ENCODE assay signal across 8 mouse cellular contexts in genomic region chr13:34037172-34038055, GRCm38 (mm10). TPM values are rescaled to one million over a fixed set of nuclear protein-coding genes. Genes with fewer than 3 reads are reported as not detected.
DNase-seq lines count a peak whose midpoint lies in the region; ATAC-seq and TF ChIP-seq lines count a peak whose summit lies in the region.

Gene Bphl (plus strand): TSS chr13:34037597.

- no peak for TF ChIP-seq EP300 in MEL (IDR thresholded peaks at IDR 0.05; ENCODE audit: low read depth in 1 of 2, low read length in 2 of 2)

- DNase-seq in MEL (ENCODE audit: low read depth, low spot score): peak; percentile 96
- DNase-seq in cerebellum, adult 2 months: peak; percentile 94 to 95
- DNase-seq in forebrain, postnatal 0 days: peak; percentile 96
- peak; percentile 93 for DNase-seq in heart, postnatal 4 days
- DNase-seq in layer of hippocampus, adult 8-10 months (ENCODE audit: low spot score in 2 of 2): peak; percentile 88 to 94
- DNase-seq in ovary, adult 18-20 months (ENCODE audit: low spot score): peak; percentile 92
- DNase-seq in thymus, postnatal 0 days (ENCODE audit: low spot score): peak; percentile 94

- peak within 1 kb of the TSS; percentile 26 for H3K27ac ChIP-seq in MEL (ENCODE audit: control insufficient read depth, low read depth, low read length)
- H3K27ac ChIP-seq in cerebellum, adult 2 months (ENCODE audit: insufficient read depth, low read length): peak within 1 kb of the TSS; percentile 77
- H3K27ac ChIP-seq in forebrain, postnatal 0 days (ENCODE audit: low read depth, low read length): peak within 1 kb of the TSS; percentile 89
- peak within 1 kb of the TSS; percentile 88 for H3K27ac ChIP-seq in lung, embryonic 15.5 days

- no peaks in the 10 kb centered on the region for H3K9me3 ChIP-seq in MEL (replicated peaks; ENCODE audit: insufficient read depth, low read length)
- H3K9me3 ChIP-seq in forebrain, postnatal 0 days (ENCODE audit: low read length): no peaks in the 10 kb centered on the region
- H3K9me3 ChIP-seq in lung, embryonic 15.5 days: no peaks in the 10 kb centered on the region

- peaks cover 5% of the 10 kb centered on the region for H3K79me2 ChIP-seq in MEL (ENCODE audit: control insufficient read depth, insufficient read depth, low read length, poor library complexity)

- TF ChIP-seq POLR2A in MEL (IDR thresholded peaks at IDR 0.05; ENCODE audit: control insufficient read depth in 1 of 2, insufficient read depth in 1 of 2, low read depth in 1 of 2, low read length in 2 of 2, poor library complexity in 1 of 2): peak; percentile 78 to 94; a peak in 3 of 4 replicates
- TF ChIP-seq POLR2A in cerebellum, adult 2 months (IDR thresholded peaks at IDR 0.05; ENCODE audit: borderline replicate concordance, insufficient read depth, low read length): peak; percentile 89

- H3K4me1 ChIP-seq in MEL (ENCODE audit: control insufficient read depth in 1 of 2, insufficient read depth in 2 of 2, low read length in 2 of 2): peaks cover 0 to 11% of the 10 kb centered on the region in 2 experiments; a peak in 1 of 4 replicates
- H3K4me1 ChIP-seq in cerebellum, adult 2 months (ENCODE audit: control insufficient read depth, insufficient read depth, low read length): peaks cover 7% of the 10 kb centered on the region; the same call in 1 of the 2 replicates
- peaks cover 14% of the 10 kb centered on the region; the same call in 1 of the 2 replicates for H3K4me1 ChIP-seq in forebrain, postnatal 0 days (ENCODE audit: insufficient read depth)
- peaks cover 16% of the 10 kb centered on the region for H3K4me1 ChIP-seq in lung, embryonic 15.5 days

- no peak for TF ChIP-seq CTCF in MEL (IDR thresholded peaks at IDR 0.05 in 2 of 3, conservative IDR thresholded peaks at IDR 0.05 in 1 of 3; ENCODE audit: control insufficient read depth in 1 of 3, insufficient read depth in 1 of 3, low read depth in 2 of 3, low read length in 3 of 3, poor library complexity in 1 of 3, severe bottlenecking in 1 of 3)
- no peak for TF ChIP-seq CTCF in cerebellum, adult 2 months (IDR thresholded peaks at IDR 0.05; ENCODE audit: borderline replicate concordance, insufficient read depth, low read depth, low read length)
- TF ChIP-seq CTCF in forebrain, postnatal 0 days (IDR thresholded peaks at IDR 0.05; ENCODE audit: low read depth): no peak

- under 1% methylated on average over 37 of the region's 37 CpGs for WGBS in cerebellum, adult 2 months
- WGBS in forebrain, postnatal 0 days: 2% methylated on average over 37 of the region's 37 CpGs
- under 1% methylated on average over 37 of the region's 37 CpGs for WGBS in lung, embryonic 15.5 days

- peak within 1 kb of the TSS; percentile 87 for H3K9ac ChIP-seq in MEL (ENCODE audit: control insufficient read depth, low read depth, low read length, poor library complexity, severe bottlenecking)
- H3K9ac ChIP-seq in forebrain, postnatal 0 days: peak within 1 kb of the TSS; percentile 94
- peak within 1 kb of the TSS; percentile 86 for H3K9ac ChIP-seq in lung, embryonic 15.5 days

- no peaks in the 10 kb centered on the region; a peak in 1 of 4 replicates for H3K36me3 ChIP-seq in MEL (ENCODE audit: control insufficient read depth in 1 of 2, insufficient read depth in 2 of 2, low read length in 2 of 2)
- peaks cover 5% of the 10 kb centered on the region; the same call in 1 of the 2 replicates for H3K36me3 ChIP-seq in forebrain, postnatal 0 days (ENCODE audit: insufficient read depth)
- peaks cover 18% of the 10 kb centered on the region for H3K36me3 ChIP-seq in lung, embryonic 15.5 days

- no peaks in the 10 kb centered on the region for H3K27me3 ChIP-seq in MEL (ENCODE audit: control insufficient read depth in 1 of 2, insufficient read depth in 2 of 2, low read length in 2 of 2)
- H3K27me3 ChIP-seq in cerebellum, adult 2 months (ENCODE audit: control insufficient read depth, insufficient read depth, low read length): no peaks in the 10 kb centered on the region
- H3K27me3 ChIP-seq in forebrain, postnatal 0 days (ENCODE audit: insufficient read depth, low read length): no peaks in the 10 kb centered on the region
- no peaks in the 10 kb centered on the region for H3K27me3 ChIP-seq in lung, embryonic 15.5 days

- peak; percentile 99 for ATAC-seq in forebrain, postnatal 0 days
- ATAC-seq in lung, embryonic 15.5 days (ENCODE audit: borderline replicate concordance, extremely low read depth, low FRiP score, low TSS enrichment): peak; percentile 94

- H3K4me2 ChIP-seq in forebrain, postnatal 0 days (ENCODE audit: low read depth): peak within 1 kb of the TSS; percentile 75
- peak within 1 kb of the TSS; percentile 68 for H3K4me2 ChIP-seq in lung, embryonic 15.5 days

- H3K4me3 ChIP-seq in MEL (ENCODE audit: control insufficient read depth in 1 of 2, insufficient read depth in 1 of 2, low read depth in 2 of 2, low read length in 2 of 2): peak within 1 kb of the TSS; percentile 77 to 86
- H3K4me3 ChIP-seq in cerebellum, adult 2 months (replicated peaks; ENCODE audit: insufficient read depth, low read depth, low read length): peak within 1 kb of the TSS; percentile 84
- H3K4me3 ChIP-seq in forebrain, postnatal 0 days (ENCODE audit: low read depth, low read length): peak within 1 kb of the TSS; percentile 73
- peak within 1 kb of the TSS; percentile 75 for H3K4me3 ChIP-seq in lung, embryonic 15.5 days

- no peak for TF ChIP-seq RAD21 in MEL (IDR thresholded peaks at IDR 0.05; ENCODE audit: low read depth, low read length)

TF ChIP-seq in MEL, 35 proteins besides CTCF, POLR2A, EP300 and RAD21:
- peak; percentile 67 for TF ChIP-seq TCF12 (IDR thresholded peaks at IDR 0.05; ENCODE audit: low read depth, low read length)
- peak; percentile 75 for TF ChIP-seq POLR2AphosphoS2 (IDR thresholded peaks at IDR 0.05; ENCODE audit: low read length)
- peak; percentile 79 for TF ChIP-seq ZMIZ1 (IDR thresholded peaks at IDR 0.05; ENCODE audit: low read depth, low read length)
- TF ChIP-seq TBP (IDR thresholded peaks at IDR 0.05; ENCODE audit: low read depth, low read length): peak; percentile 46; the same call in 1 of the 2 replicates
- no peak for TF ChIP-seq GABPA (IDR thresholded peaks at IDR 0.05; ENCODE audit: low read depth, low read length)
- no peak for TF ChIP-seq KAT2A (conservative IDR thresholded peaks at IDR 0.05; ENCODE audit: low read depth, low read length)
- peak; percentile 79 for TF ChIP-seq MXI1 (IDR thresholded peaks at IDR 0.05; ENCODE audit: low read depth, low read length)
- peak; percentile 93 for TF ChIP-seq NELFE (IDR thresholded peaks at IDR 0.05; ENCODE audit: low read depth, low read length)
- TF ChIP-seq BHLHE40 (IDR thresholded peaks at IDR 0.05; ENCODE audit: borderline replicate concordance, low read depth, low read length): no peak
- no peak for TF ChIP-seq ZKSCAN1 (IDR thresholded peaks at IDR 0.05; ENCODE audit: low read depth, low read length)
- TF ChIP-seq MYC (IDR thresholded peaks at IDR 0.05; ENCODE audit: low read depth, low read length): 0 out of 2 replicates have a peak, but pooled peaks have one; percentile 19
- peak; percentile 62 for TF ChIP-seq POLR2AphosphoS5 (IDR thresholded peaks at IDR 0.05; ENCODE audit: borderline replicate concordance, low read depth, low read length)
- no peak for TF ChIP-seq E2F4 (IDR thresholded peaks at IDR 0.05; ENCODE audit: borderline replicate concordance, low read depth, low read length)
- TF ChIP-seq HCFC1 (IDR thresholded peaks at IDR 0.05; ENCODE audit: low read depth, low read length): 0 out of 2 replicates have a peak, but pooled peaks have one; percentile 37
- peak; percentile 90 for TF ChIP-seq NRF1 (IDR thresholded peaks at IDR 0.05; ENCODE audit: insufficient read depth, low read depth, low read length, poor library complexity, severe bottlenecking)
- TF ChIP-seq SIN3A (IDR thresholded peaks at IDR 0.05; ENCODE audit: low read length): peak; percentile 71

RNA-seq across cellular contexts. Expression of gene Bphl, which starts in this region (rescaled TPM):
- 7.5 and 7.7 TPM in 2 replicates for total RNA-seq in MEL (2012; rRNA removed)
- 1 to 10 TPM in 1 of 2 experiments, not detected in 1; 6.5 TPM for polyA plus RNA-seq in MEL (2012; ENCODE audit: insufficient read depth in 1 of 2, insufficient read length in 2 of 2, low read depth in 1 of 2, low replicate concordance in 2 of 2, missing spikeins in 1 of 2)
- 70.8 and 75.3 TPM in 2 replicates for polyA plus RNA-seq in cerebellum, adult 2 months (2012; rRNA removed)
- total RNA-seq in forebrain, postnatal 0 days (2014; rRNA removed): 37.1 and 40.5 TPM in 2 replicates
- 46.0 and 51.2 TPM in 2 replicates for polyA plus RNA-seq in forebrain, postnatal 0 days (2015; fragmentation: Nextera tagmentation; extraction: Ambion mirVana)
- total RNA-seq in heart, postnatal 4 days (2021): 10 to 100 TPM; 28.5 to 29.2 TPM
- total RNA-seq in layer of hippocampus, adult 8-10 months (2022): 10 to 100 TPM; 43.5 to 64.1 (median 62.3) TPM
- polyA plus RNA-seq in lung, embryonic 15.5 days (2015; fragmentation: Nextera tagmentation; extraction: Ambion mirVana): 57.3 and 59.0 TPM in 2 replicates
- 64.5 and 68.7 TPM in 2 replicates for polyA plus RNA-seq in thymus, postnatal 0 days (2015; fragmentation: Nextera tagmentation; extraction: Ambion mirVana)

Comparison
In these comparisons a context has a peak if more than half of its experiments do, and no peak if none do; other contexts are left out.
1. Peak in every context shown above with its lines: DNase-seq, ATAC-seq, H3K4me3 ChIP-seq and H3K27ac ChIP-seq.
2. H3K27ac ChIP-seq: peak in every context shown above with its lines; median percentile 89 in forebrain, postnatal 0 days; 88 in lung, embryonic 15.5 days; 77 in cerebellum, adult 2 months; 26 in MEL.